Mouse (Mus musculus) forebrain, embryonic 16.5 days (tissue): ENCODE measurements at regions not wholly inside any gene's neighbourhood (a gene's known extent, or its start where the extent isn't known, plus 50 kb on each side); places are given as distances from the start of the nearest gene placed in this dataset.

ENCODE experiments used
- ATAC-seq: fragments of 200-750 bp; cut with Nextera tagmentation; 2 replicates; pipeline ENCODE4 v1.8.0; 2017; ENCODE audit warnings: mild to moderate bottlenecking, moderate library complexity
- H3K27ac ChIP-seq: fragments of 300-500 bp; sonication (generic); 2 replicates; pipeline ENCODE4 v1.5.1; 2014; ENCODE audit warnings: low read length, control low read depth
- H3K27me3 ChIP-seq: fragments of 300-500 bp; sonication (generic); replicated peaks from 2 replicates; pipeline ENCODE4 v1.6.1; 2014; ENCODE audit warnings: low read length; ENCODE audit not compliant: control insufficient read depth, insufficient read depth
- H3K36me3 ChIP-seq: fragments of 300-500 bp; sonication (generic); 2 replicates; pipeline ENCODE4 v1.6.1; 2014; ENCODE audit not compliant: control insufficient read depth, insufficient read depth
- H3K4me1 ChIP-seq: fragments of 300-500 bp; sonication (generic); replicated peaks from 2 replicates; pipeline ENCODE4 v1.6.1; 2014; ENCODE audit warnings: low read length; ENCODE audit not compliant: control insufficient read depth, insufficient read depth
- H3K4me2 ChIP-seq: fragments of 300-500 bp; sonication (generic); 2 replicates; pipeline ENCODE4 v1.6.1; 2014; ENCODE audit warnings: mild to moderate bottlenecking, low read length, control low read depth
- H3K4me3 ChIP-seq: fragments of 300-500 bp; sonication (generic); replicated peaks from 2 replicates; pipeline ENCODE4 v1.5.1; 2014; ENCODE audit warnings: mild to moderate bottlenecking, low read length, control low read depth
- H3K9ac ChIP-seq: fragments of 300-500 bp; sonication (generic); replicated peaks from 2 replicates; pipeline ENCODE4 v1.6.1; 2014; ENCODE audit warnings: low read depth, low read length, control low read depth
- H3K9me3 ChIP-seq: fragments of 300-500 bp; sonication (generic); 2 replicates; pipeline ENCODE4 v1.6.1; 2016; ENCODE audit warnings: low read length; ENCODE audit not compliant: control insufficient read depth
- WGBS: fragments of 180-500 bp; shearing (Covaris S2); extraction: QIAGEN DNeasy Blood & Tissue Kit; methylation state at CpG from one replicate; pipeline ENCODE4 v1.1.7; 2014; 5-methylcytosine and 5-hydroxymethylcytosine counted together

DNA sequence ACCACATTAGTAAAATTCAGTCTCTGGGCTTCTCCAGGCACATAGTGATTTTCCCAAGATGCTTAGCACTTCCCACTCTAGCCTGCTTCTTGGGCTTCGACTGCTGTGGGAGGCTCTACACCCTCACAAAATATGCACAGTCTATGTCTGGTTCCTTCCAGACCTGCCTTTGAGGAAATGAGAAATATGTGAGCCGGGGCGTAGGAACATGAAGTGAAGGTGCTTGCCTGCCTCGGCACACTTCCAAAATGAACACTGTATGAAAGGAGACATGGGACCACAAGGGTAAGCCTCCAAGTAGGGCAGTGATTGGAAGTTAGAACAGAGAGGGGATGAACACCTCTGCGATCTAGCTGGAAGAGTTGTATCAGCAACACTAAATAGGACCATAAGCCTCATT is 54.5 kb downstream of the Gm10260 start:
- no peaks in the 10 kb centered on the region; the same call in 1 of the 2 replicates for H3K4me1 ChIP-seq
- no peaks in the 10 kb centered on the region for H3K9me3 ChIP-seq
- H3K9ac ChIP-seq = no peak overlapping the region
- H3K27ac ChIP-seq = no peak overlapping the region
- no peaks in the 10 kb centered on the region for H3K36me3 ChIP-seq
- ATAC-seq = no peak
- no peak overlapping the region for H3K4me2 ChIP-seq
- H3K4me3 ChIP-seq = no peak overlapping the region
- no peaks in the 10 kb centered on the region for H3K27me3 ChIP-seq
- 94% methylated on average over 5 of the region's 5 CpGs for WGBS

DNA sequence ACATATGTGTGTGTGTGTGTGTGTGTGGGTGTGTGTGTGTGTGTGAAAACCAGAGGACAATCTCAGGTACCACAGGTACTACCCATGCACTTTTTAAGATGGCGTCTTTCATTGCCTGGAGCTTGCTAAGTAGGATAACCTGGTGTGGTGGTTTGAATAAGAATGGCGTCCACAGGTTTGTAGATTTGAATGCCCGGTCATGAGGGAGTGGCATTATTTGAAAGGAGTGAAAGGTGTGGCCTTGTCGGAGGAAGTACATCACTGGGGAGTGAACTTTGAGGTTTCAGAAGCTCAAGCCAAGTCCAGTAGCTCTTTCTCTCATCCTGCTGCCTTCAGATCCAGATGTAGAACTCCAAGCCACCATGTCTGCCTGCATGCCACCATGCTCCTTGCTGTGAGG is 55.9 kb downstream of the Gm10260 start:
- no peak overlapping the region for H3K4me2 ChIP-seq
- no peaks in the 10 kb centered on the region for H3K9me3 ChIP-seq
- no peak overlapping the region for H3K4me3 ChIP-seq
- H3K27ac ChIP-seq = no peak overlapping the region
- no peaks in the 10 kb centered on the region for H3K27me3 ChIP-seq
- no peaks in the 10 kb centered on the region for H3K36me3 ChIP-seq
- H3K9ac ChIP-seq = no peak overlapping the region
- no peaks in the 10 kb centered on the region; the same call in 1 of the 2 replicates for H3K4me1 ChIP-seq
- WGBS = 95% methylated on average over 4 of the region's 4 CpGs
- ATAC-seq = no peak

- ATAC-seq = no peak
Observed at GRCm38 (mm10) chr13:97698967-97699366, 61.5 kb downstream of the Gm10260 start.

DNA sequence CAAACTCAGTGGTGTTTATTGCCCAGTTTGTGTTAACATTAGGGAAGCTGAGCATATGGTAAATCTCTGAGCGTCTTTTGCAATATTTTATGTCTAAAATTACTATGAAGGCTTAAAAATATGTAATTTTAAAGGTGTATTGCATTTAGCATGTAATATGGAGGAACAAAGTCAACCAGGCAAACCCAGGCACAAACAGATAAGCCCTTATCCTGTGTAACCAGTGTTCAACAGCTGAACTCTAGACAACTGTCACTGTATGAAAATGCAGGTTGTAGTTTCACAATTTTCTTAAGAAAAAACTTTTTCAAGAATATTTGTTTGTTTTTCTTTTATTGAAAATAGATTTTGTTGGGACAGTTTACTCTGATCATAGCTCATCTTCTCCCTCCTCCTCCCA is 62.1 kb downstream of the Gm10260 start:
- Histone ChIP-seq H3K27ac (no peak overlapping the region), H3K9me3 (no peaks in the 10 kb centered on the region), H3K36me3 (no peaks in the 10 kb centered on the region), H3K9ac (no peak overlapping the region), H3K4me2 (no peak overlapping the region), H3K4me3 (no peak overlapping the region), H3K4me1 (0 out of 2 replicates have a peak, but pooled peaks cover 3% of the 10 kb centered on the region), H3K27me3 (no peaks in the 10 kb centered on the region)
- WGBS = 88% methylated on average over 1 of the region's 1 CpGs
- ATAC-seq = no peak

More at GRCm38 (mm10) chr13:97698967-97699366, 61.5 kb downstream of the Gm10260 start:
- H3K36me3 ChIP-seq = no peaks in the 10 kb centered on the region
- H3K9me3 ChIP-seq = no peaks in the 10 kb centered on the region
- no peak overlapping the region for H3K4me3 ChIP-seq
- H3K4me2 ChIP-seq = no peak overlapping the region
- 88% methylated on average over 2 of the region's 2 CpGs for whole genome bisulfite sequencing
- 0 out of 2 replicates have a peak, but pooled peaks cover 3% of the 10 kb centered on the region for H3K4me1 ChIP-seq
- H3K9ac ChIP-seq = no peak overlapping the region
- H3K27ac ChIP-seq = no peak overlapping the region
- H3K27me3 ChIP-seq = no peaks in the 10 kb centered on the region

- H3K9ac ChIP-seq = no peak overlapping the region
- 88% methylated on average over 10 of the region's 10 CpGs for WGBS
- ATAC-seq = no peak
- no peaks in the 10 kb centered on the region for H3K27me3 ChIP-seq
- no peak overlapping the region for H3K4me3 ChIP-seq
- H3K4me1 ChIP-seq = 0 out of 2 replicates have a peak, but pooled peaks cover 3% of the 10 kb centered on the region
- H3K9me3 ChIP-seq = no peaks in the 10 kb centered on the region
- H3K36me3 ChIP-seq = no peaks in the 10 kb centered on the region
- H3K4me2 ChIP-seq = no peak overlapping the region
- no peak overlapping the region for H3K27ac ChIP-seq
Observed at GRCm38 (mm10) chr13:97697262-97697661, 63.2 kb downstream of the Gm10260 start.

DNA sequence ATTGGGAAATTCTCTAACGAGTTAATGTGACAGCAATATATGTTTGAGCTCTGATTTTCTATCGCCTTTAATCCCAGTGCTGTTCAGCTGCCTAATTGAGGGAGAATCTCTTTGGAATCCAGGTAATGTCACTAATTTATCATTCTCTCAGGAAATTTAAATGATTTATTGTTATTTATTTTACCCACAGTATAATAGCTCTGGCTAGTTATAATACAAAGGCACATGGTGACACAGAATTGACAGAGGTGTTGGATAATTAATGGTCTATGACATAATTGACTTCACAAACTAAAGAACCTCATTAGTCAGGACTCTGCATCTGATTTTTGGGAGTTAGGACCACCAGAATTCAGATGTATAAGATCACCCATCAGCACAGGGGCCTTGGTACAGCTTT is 65.4 kb downstream of the Gm10260 start:
- H3K36me3 ChIP-seq = no peaks in the 10 kb centered on the region
- WGBS = 41% methylated on average over 2 of the region's 2 CpGs
- no peaks in the 10 kb centered on the region for H3K27me3 ChIP-seq
- H3K4me1 ChIP-seq = 0 out of 2 replicates have a peak, but pooled peaks cover 3% of the 10 kb centered on the region
- H3K9me3 ChIP-seq = no peaks in the 10 kb centered on the region
- H3K4me3 ChIP-seq = no peak overlapping the region
- H3K4me2 ChIP-seq = no peak overlapping the region
- H3K9ac ChIP-seq = no peak overlapping the region
- H3K27ac ChIP-seq = peak overlapping the region; percentile 53; the same call in 1 of the 2 replicates
- 0 out of 2 replicates have a peak, but pooled peaks have one; percentile 26 for ATAC-seq

GRCm38 (mm10) chr13:97694356-97694990 is 66.0 kb downstream of the Gm10260 start:
- ATAC-seq = peak; percentile 93

DNA sequence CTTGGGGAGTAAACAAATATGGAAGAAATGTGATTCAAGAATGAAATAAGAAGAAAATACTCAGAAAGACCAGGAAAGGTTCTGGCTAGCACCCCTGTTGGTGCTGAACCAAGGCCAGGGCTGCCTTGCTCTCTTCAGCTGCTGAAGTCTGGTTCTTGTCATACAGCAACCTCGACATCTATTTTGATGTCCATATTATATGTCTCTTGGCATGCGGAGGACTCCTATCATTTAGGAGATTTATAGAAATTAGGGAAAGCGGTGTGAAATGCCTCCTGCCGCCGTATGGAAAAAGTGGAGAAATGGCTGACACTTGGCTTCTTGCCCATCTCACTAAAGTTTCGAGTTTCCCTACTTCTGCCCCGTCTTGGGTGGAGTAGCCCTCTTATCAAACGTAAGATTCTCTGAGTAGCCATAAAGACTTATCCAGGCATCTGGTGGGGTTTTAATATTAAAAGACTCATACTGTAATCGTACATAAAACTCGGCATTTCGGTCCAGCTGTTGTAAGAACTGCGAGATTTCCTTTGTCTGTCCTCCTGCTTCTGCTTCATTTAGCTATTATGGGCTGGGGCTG is 72.0 kb downstream of the Gm10260 start:
- WGBS = 89% methylated on average over 12 of the region's 12 CpGs
- no peak overlapping the region for H3K4me2 ChIP-seq
- no peaks in the 10 kb centered on the region for H3K9me3 ChIP-seq
- no peaks in the 10 kb centered on the region for H3K27me3 ChIP-seq
- no peaks in the 10 kb centered on the region for H3K4me1 ChIP-seq
- H3K36me3 ChIP-seq = no peaks in the 10 kb centered on the region
- H3K4me3 ChIP-seq = no peak overlapping the region
- no peak for ATAC-seq
- H3K9ac ChIP-seq = no peak overlapping the region
- H3K27ac ChIP-seq = no peak overlapping the region

More at GRCm38 (mm10) chr13:97694356-97694990, 66.0 kb downstream of the Gm10260 start:
- Histone ChIP-seq H3K27ac (peak overlapping the region; percentile 53), H3K36me3 (no peaks in the 10 kb centered on the region), H3K9ac (no peak overlapping the region), H3K4me3 (no peak overlapping the region), H3K9me3 (no peaks in the 10 kb centered on the region), H3K4me2 (no peak overlapping the region), H3K4me1 (0 out of 2 replicates have a peak, but pooled peaks cover 3% of the 10 kb centered on the region), H3K27me3 (no peaks in the 10 kb centered on the region)
- WGBS = 44% methylated on average over 9 of the region's 9 CpGs

DNA sequence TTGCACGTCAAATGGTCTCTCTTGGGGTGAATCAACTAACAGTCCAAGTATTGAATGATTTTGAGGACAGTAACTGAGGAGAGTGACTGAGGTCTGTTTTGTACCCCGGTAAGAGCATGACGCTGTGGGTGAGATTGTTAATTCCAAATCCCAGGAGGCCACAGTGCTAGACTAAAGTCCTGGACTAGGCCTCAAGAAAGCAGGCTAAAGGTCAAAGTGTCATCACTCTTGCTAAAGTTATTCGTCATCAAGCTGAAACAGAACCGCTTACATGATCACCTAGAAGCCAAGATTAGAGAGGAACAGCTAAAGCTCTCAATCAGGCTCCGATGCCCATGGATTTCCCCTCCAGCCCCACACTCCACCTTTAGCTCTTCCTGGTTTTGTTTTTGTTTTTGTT is 76.6 kb downstream of the Gm10260 start:
- no peaks in the 10 kb centered on the region for H3K27me3 ChIP-seq
- H3K9ac ChIP-seq = no peak overlapping the region
- H3K36me3 ChIP-seq = no peaks in the 10 kb centered on the region
- H3K9me3 ChIP-seq = no peaks in the 10 kb centered on the region
- no peak for ATAC-seq
- no peak overlapping the region for H3K4me3 ChIP-seq
- 98% methylated on average over 6 of the region's 6 CpGs for WGBS
- no peaks in the 10 kb centered on the region for H3K4me1 ChIP-seq
- H3K27ac ChIP-seq = no peak overlapping the region
- H3K4me2 ChIP-seq = no peak overlapping the region
